Mouse (Mus musculus) lung, adult 18-20 months (tissue): ENCODE results near the gene Rin1.
"Not testable (repeated sequence)": the region's sequence is repeated elsewhere in the genome, so short reads cannot be mapped to it uniquely, and the experiment has no call there.

ENCODE experiments used
- DNase-seq, 2 experiments: peaks; one replicate each; pipeline ENCODE4 v3.0.0; 2022; ENCODE audit warnings: mixed read lengths in 2 of 2

Gene Rin1

DNA sequence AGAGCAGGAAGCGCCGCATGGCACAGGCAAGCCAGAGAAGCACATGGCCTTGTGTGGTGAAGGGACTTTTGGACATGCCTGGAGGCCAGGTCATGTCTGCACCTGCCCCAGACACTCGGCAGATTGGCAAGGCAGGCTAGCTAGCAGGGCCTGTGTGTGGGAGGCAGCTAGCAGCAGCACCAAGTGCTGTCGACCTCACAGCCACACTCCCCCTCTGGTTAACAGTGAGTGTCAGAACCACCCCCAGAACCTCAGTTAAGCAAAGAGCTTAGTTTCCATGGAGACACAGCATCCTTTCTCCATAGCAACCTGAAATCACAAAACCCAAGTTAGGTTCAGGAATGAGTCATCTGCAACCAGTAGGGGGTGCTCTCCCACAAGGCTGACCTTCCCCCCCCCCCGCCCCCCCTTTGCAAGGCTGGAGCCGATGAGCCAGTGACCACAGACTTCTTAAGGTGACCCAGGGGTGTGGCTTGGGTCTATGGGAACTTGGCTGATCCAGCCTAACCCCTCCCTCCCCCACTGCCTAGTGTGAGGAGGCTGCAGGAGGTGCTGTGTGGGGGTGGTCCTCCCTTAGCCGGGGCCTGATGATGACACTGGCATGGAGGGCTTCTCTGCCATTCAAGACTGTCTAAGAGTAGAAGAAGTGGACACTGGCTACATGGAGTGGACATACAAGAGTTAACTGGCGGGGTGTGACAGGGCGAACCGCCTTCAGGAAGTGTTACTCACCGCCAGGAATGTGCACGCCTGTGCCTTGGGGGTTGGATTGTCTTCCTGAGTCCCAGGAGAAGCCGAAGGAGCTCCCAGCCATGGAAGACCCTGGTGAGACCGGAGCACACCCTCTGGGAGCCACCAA is at the start of gene Rin1:
Rin1 (plus strand) TSS at position 435 of the 859 bp plus-strand sequence.
- peak; percentile 73 to 82 for DNase-seq

DNA sequence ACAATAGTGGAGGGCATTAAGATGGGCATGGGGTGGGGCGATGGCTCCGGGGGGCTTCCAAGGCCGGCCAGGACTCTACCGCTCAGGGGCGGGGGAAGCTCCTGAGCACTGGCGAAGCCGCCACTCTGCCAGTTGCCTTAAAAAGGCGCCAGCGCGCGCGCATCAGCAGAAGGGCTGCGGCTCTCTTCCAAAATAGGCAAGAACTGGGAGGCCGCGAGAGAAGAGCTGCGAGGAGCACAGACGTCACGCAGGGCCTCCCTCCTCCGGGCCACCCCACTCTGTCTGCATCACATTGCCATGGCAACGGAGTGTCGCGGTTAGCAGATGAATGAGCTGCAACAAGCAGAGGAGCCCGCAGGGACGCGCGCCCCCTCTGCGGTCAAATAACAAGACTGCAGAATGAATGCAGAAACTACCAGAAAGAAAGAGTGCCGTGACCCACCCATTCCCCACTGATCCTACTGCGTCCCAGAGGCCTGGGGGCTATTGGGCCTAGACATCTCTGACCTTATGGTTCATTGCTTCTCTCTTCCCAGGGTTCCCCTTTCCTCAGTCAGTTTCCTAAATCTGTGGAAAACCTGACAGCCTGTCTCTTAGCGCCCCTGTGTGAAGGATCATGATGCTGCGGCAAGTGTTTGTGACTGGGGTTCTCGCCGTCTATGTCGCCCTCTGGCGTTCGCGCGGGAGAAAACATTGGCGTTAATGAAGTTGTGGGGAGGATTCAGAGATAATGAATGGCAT is 48.4 kb upstream of the Rin1 start:
- peak; percentile 63 to 67 for DNase-seq

DNA sequence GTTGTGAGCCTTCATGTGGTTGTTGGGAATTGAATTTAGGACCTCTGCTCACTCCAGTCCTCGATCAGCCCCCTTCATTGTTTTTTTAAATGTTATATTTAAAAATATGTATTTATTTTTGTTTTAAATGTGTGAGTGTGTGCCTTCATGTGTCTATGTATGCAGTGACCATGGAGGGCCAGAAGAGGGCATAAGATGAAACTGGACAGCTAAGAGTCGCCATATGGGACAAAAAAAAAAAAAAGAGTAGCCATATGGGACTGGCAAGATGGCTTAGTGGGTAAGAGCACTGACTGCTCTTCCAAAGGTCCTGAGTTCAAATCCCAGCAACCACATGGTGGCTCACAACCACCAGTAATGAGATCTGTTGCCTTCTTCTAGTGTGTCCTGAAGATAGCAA is 46.6 kb upstream of the Rin1 start:
- DNase-seq = not testable (repeated sequence)

DNA sequence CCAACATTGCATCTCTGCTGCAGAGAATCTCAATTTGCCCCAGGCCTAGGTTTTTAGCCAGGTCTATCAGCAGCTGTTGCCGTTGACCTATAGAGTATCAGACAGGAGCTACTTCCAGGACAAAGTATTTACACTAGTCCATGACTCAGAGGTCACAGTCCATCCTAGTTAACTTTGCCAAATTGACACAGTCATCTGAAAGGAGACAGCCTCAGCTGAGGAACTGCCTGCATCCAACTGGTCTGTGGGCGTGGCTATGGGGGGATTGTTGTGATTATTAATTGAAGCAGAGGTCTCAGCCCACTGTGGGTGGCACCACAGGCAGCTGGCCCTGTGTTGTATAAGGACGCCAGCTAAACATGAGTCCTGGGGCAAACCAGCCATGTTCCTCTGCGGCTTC is 45.4 kb upstream of the Rin1 start:
- DNase-seq = no peak

DNA sequence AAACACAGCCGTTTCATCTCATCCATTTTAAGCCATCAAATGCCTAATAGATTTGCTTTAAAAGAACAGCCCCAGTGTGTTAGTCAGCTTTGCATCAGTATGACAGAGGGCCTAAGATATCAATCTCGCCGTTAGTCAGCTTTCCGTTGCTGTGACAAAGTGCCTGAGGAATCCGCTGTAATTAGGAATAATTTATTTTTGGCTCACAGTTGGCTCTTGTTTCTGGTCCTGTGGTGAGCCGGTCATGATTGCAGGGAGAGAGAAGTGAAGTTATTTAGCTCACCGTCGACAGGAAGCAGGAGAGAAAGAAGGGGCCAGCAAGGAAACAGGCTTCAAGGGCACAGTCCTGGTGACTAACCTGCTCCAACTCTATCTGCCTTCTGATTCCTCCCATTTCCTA is 37.1 kb upstream of the Rin1 start:
- DNase-seq = no peak

DNA sequence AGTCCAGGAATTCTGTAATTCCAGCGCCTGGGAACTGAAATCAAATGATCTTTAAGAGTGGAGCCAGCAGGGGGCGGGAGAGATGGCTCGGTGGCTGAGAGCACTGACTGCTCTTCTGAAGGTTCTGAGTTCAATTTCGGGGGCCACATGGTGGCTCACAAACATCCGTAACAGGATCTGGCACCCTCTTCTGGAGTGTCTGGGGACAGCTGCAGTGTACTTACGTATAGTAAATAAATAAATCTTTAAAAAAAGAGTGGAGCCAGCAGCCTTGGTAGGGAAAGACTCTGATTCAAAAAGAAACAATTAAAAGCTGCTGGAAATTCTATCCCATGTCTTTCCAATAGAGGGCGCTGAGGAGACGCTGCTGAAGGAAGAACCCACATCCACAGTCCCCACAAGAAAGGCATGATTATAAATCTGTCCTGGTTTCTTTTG is 35.3 kb upstream of the Rin1 start:
- DNase-seq = peak; percentile 10 to 17

DNA sequence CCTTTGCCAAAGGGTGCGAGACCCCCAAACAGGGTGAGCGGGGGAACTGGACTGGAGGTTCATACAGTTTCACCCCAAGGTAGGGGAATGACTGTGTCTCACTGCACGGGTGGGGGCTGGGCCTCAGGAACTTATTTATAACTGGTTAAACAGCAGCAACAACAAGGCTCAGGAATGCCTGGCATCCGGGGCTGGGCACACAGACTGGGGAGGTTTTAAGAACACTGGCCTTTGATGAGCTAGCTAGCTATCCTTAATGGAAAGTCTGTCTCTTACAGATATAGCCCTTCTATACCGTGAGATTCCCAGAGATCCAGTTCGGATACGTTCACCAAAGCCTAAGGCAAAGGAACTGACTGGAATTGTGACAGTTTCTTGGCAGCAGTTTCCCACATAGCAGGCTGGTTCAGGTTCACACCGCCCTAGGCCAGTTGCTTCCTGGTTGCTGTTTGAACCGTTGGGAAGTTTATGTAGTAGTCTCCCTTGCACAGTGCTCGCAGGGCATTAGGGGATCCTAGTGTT is 34.0 kb upstream of the Rin1 start:
- peak; percentile 56 to 59 for DNase-seq

DNA sequence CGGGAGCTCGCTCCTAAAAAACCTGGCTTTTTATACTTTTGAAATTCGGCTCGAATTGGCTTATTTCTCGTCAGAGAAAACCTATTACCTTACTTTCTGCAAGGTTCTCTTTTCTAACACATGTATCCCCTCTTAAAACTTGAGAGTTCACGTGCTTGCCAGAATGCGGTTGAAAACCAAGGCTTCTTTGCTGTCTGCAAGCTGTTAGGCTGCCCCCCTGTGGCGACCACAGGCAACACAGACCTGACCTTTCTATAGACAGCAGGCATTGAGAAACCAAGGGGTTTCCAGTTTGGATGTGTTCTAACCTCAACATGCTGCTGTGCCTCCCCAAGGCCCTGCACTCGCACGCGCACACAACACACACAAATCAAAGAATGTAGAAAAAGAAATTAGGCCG is 33.5 kb upstream of the Rin1 start:
- peak; percentile 68 to 80 for DNase-seq

DNA sequence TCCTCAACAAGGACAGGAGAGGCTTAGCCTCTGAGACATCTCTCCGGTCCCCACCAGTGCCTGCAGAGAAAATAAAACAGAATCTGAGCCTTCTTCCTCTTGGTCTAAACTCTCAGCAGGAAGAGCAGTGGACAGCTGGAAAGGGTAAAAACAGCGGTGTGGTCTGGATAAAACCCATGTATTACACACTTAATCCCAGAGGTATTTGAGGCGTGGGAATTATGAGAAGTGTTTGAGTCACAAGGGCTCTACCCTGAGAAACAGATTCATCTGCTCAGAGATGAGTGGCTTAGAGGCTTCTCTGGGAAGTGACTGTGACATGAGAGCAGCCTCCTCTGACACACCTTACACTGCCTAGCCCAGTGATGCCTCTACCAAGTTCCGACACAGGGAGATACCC is 32.7 kb upstream of the Rin1 start:
- no peak for DNase-seq

DNA sequence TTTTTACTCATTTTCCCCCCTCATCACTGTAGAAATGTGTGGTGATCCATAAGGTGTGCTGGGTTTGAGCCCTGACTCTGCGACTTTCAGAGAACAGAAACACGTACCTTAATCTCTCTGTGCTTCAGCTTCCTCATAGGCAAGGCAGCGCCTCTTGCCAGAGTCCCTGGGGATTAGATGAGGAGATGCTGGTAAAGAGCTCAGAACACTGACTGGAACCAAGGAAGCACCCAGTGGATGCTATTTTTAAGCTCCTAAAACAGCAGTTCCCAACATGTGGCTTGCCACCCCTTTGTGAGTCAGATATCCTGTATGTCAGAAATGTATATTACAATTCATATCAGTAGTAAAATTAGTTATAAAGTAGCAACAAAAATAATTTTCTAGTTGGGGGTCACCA is 32.1 kb upstream of the Rin1 start:
- no peak for DNase-seq

DNA sequence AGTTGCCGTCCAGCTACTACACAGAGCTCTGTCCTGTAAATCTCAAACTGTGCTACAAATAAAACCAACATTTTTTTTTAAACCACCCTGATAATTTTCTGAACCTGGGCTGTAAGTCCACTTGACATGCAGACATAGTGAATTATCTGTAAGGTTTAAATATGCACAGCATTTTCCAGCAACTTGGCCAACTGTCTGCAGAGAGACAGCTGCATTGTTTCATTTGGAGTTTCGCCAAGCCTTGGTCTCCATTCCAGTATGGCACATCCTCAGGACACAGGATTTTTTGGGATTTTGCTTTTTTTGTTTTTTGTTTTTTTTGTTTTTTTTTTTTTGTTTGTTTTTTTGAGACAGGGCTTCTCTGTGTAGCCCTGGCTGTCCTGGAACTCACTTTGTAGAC is 28.9 kb upstream of the Rin1 start:
- DNase-seq = no peak

DNA sequence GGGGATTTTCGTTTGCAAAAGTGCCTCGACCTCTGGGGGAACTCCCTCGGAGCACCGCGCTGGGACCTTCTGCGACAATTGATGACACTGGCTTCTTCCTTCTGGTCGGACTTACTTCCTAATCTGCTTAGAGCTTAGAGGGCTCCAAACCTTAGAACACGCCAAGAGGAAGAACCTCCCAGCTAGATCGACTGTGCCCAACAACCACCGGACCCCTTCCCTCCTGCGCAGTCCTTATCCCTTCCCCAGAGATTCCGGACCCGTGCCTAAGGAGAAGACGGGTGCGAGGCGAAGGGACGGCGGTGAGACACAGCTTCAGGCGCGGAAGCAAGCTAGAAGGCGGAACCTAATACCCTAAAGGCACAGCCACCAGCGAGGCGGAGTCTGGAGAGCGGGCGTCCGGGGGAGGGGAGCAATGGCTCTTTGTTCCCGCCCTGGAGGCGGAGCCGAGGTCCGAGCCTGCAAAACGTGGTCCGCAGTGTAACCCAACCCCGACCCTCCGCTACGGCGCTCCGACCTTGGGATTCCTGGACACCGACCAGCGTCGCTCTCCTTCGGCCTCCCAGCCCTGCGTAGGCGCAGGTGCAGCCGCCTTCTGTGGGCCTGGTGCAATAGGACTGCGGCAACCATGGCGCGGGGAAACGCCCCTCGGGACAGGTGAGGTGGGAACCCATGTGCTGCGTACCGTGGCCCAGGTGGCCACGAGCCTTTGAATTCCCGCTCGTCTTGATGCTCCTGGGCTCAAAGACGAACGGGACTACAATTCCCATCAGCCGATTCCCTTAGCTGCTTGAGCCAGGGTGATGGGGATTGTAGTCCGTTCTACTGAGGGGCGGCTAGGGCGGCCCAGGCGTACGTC is 26.4 kb upstream of the Rin1 start, which contains the start of gene Slc29a2:
Slc29a2 (plus strand) TSS at position 240 of the 859 bp plus-strand sequence.
- DNase-seq = peak; percentile 94 to 95

DNA sequence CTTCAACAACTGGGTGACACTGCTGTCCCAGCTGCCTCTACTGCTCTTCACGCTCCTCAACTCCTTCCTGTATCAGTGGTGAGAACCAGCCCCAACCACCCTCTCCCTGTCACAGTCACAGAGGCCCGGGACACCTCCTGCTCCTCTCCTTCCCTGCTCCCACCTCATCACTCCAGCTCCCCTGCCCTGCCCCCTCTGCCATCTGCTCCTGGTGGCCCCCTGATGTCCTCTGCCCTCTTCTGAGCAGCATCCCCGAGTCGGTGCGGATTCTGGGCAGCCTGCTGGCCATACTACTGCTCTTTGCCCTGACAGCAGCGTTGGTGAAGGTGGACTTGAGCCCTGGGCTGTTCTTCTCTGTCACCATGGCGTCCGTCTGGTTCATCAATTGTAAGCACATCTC is 24.2 kb upstream of the Rin1 start:
- DNase-seq = no peak

DNA sequence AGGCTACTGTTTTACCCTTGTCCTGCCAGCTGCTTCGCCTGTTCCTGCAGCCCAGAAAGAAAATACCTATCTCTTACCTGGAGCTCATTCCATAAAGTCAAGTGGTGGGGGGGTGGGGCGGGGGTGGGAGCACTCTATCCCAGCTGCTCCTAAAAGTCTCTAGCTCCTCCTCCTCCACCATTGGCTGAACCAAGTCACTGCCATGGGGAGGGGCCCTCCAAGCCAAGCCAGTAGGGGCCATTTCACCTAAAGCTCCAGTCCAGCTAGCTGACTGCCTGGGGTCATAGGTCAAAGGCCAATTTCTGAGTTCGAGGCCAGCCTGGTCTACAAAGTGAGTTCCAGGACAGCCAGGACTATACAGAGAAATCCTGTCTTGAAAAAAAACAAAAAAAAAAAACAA is 17.6 kb upstream of the Rin1 start:
- no peak for DNase-seq

DNA sequence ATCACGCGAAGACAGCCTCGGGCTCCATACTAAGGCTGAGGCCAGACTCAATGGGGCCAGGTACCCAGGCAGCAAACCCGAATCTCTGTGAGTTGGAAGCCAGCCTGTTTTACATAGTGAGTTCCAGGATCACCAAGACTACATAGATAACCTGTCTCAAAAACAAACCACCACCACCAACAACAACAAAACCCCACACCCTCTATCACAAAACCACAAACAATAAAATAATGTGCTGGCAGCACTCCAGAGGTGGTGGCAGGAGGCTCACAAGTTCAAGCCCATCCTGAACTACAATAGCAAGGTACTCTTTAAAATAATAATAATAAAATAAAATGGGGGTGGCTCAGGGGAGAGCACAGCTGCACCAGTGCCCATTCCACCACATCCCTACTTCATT is 13.7 kb upstream of the Rin1 start:
- no peak for DNase-seq

DNA sequence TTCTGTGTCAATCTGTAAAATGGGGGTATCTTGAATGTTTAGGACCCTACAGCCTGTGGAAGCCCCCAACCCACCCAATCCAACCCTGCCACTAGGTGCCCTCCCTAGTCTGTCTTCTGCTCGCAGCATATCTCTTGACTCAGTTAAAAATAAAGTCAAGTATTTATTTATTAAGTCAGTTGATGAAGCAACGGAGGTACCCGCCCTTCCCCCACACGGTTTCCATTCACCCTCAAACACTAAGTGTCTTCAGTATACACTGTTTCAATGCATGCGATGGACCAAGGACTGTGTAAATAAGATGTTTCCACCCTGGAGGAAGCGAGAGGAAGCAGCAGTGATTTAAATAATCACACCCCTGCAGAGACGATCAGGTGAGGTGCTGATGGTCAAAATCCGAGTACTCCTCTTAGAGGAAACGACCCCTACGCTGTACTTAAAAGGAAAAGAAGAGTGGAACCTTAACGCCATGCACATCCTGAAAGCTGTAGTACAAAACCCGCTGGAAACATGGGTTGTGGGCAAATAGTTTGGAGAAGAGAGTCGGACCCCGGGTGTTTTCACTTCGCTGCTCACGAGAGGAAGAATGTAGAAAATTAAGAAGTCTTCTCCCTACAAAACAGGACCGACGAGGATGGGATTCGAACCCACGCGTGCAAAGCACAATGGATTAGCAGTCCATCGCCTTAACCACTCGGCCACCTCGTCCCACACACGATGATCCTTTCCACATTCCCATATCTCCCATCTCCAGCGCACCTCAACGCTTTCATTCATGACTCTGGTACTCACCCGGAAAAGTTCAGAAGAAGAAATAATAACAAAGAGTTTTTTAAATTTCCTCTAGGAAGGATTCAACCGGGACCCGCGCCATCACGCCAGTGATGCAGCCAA is 12.4 kb upstream of the Rin1 start:
- DNase-seq = peak; percentile 77 to 78

DNA sequence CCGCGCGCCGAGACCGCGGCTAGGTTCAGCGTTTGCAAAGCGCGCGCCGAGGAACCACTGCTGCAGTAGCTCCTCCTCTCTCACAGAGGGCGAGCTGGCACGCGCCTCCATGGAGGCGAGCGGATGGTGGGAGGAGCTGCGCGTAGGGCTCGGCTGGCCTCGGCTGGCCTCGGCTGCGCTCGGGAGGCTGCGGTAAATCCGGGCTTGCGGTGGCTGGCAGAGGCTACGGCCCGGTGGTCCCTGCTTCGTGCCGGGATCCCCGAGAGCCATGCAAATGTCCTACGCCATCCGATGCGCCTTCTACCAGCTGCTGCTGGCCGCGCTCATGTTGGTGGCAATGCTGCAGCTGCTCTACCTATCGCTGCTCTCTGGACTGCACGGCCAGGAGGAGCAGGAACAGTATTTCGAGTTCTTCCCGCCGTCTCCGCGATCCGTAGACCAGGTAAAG is 11.5 kb upstream of the Rin1 start, which contains the start of the genes B4gat1 and AC124502.3:
B4gat1 (plus strand) TSS at position 118 of the 448 bp plus-strand sequence.
AC124502.3 (plus strand) TSS at position 183 of the 448 bp plus-strand sequence.
- peak; percentile 88 to 91 for DNase-seq

DNA sequence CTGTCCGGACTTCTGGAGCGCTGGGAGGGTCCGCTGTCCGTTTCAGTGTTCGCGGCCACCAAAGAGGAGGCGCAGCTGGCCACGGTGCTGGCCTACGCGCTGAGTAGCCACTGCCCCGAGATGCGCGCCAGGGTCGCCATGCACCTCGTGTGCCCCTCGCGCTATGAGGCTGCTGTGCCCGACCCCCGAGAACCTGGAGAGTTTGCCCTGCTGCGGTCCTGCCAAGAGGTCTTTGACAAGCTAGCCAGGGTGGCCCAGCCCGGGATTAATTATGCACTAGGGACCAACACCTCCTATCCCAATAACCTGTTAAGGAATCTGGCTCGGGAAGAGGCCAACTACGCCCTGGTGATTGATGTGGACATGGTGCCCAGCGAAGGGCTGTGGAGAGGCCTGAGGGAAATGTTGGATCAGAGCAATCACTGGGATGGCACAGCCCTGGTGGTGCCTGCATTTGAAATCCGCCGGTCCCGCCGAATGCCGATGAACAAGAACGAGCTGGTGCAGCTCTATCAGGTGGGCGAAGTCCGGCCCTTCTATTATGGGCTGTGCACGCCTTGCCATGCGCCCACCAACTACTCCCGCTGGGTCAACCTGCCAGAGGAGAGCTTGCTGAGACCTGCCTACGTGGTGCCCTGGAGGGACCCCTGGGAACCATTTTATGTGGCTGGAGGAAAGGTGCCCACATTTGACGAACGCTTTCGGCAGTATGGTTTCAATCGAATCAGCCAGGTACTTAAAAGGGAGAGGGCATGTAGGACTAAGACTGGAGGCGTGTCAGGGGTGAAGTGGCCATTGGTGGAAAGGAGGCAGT is 10.8 kb upstream of the Rin1 start:
- DNase-seq = no peak

DNA sequence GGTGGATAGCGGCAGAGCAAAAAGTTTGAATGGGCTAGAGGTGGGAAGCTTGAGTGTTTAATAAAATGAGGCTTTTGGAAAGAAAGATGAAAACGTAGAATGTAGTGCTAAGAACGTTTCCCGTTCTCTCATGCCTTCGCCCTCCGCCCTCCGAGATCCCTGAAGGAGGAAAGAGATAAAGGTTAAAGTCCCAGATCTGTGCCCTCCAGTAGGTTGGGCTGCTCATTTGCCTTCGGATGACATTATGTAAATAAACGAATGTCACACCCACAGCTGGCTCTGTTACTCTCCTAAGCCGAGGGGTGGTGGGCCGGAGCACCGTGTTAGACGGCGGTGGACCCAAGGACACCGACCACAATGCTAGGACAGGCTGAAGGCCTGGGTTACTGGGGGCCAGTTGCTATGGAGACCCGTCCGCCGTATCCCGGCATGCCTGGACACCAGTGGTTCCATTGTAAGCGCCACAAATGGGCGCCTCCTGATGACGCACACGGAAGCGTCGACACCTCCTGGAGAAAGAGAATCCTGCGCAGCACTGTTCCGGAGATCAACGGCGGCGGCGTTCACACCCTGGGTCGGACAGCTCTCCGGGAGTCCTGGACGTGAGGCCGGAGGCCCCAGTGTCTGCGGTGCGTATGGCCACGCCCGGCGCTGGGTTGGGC is 9.3 kb upstream of the Rin1 start, which contains the start of gene Brms1:
Brms1 (plus strand) TSS at position 493 of the 662 bp plus-strand sequence.
- DNase-seq = peak; percentile 90 to 94

DNA sequence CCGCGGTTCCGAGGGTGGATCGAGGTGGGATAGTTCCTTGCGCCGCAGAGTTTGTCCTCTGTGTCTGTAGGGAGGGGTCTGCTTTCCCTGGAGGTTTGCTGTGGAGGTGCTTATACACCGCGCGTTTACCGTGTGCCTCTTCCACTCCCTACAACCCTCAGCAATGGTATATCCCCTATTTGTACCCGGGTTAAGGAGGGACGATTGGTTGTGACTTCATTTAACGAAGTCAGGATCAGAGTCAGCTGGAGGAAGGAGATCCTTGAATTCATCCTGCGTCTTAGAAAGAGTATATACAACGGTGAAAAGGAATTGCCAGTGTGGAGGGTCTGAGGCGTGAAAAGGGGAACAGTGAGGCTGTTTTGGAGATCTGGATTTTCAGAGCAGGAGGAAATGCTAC is 8.7 kb upstream of the Rin1 start:
- DNase-seq = no peak
